8 mouse cellular contexts compared by ENCODE assay signal in the genomic region with DNA sequence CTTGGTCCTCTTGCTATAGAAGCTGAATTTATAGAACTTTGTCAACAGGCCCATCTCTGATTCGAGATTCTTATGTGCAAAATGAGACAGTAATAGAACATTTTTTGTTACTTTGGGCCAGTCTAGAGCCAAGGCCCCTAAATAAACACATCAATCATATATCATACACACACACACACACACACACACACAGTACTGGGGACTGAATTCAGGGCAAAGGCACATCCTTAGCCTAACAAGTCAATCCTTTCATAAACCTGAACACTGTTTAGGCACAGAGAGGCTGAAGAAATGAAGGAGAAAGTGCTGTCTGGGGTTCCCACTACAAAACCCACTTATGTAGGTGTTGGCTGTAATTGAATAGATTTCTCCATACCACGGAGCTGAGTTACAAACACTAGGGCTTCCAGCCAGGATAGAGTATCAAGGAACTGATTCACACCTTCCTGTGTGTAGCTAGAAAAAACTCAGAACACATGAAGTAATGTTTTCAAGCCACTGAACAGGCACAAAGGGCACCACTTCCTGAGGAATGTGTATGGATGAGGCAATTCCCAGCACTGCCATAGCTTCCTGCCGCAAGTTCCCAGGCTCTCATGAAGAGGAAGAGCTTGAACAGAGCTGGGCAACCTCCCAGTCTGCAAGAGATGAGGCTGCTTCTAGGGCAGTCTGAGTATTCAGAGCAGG. TPM values are rescaled to one million over a fixed set of nuclear protein-coding genes. Genes with fewer than 3 reads are reported as not detected.
DNase-seq lines count a peak whose midpoint lies in the region; ATAC-seq and TF ChIP-seq lines count a peak whose summit lies in the region.

No protein-coding gene starts in this region.

- ATAC-seq in forebrain, embryonic 11.5 days (replicated peaks; ENCODE audit: low FRiP score), result no peak
- ATAC-seq in intestine, postnatal 0 days, result peak; percentile 40; the same call in 1 of the 2 replicates
- no peak for ATAC-seq in erythroblast, adult 5-6 weeks (replicated peaks; ENCODE audit: low FRiP score, poor library complexity, severe bottlenecking)

- H3K4me2 ChIP-seq in forebrain, embryonic 11.5 days (ENCODE audit: low read depth, low read length, severe bottlenecking), result 0 out of 2 replicates have a peak overlapping the region, but pooled peaks have one; percentile 1
- no peak overlapping the region for H3K4me2 ChIP-seq in intestine, postnatal 0 days (replicated peaks; ENCODE audit: low read depth)

- DNase-seq in adipocyte (ENCODE audit: low spot score), result peak; percentile 97
- peak; percentile 49 for DNase-seq in forebrain, embryonic 11.5 days (ENCODE audit: low spot score)
- no peak for DNase-seq in midbrain, embryonic 10.5 days (ENCODE audit: low spot score)
- no peak for DNase-seq in cerebellum, adult 11-12 months
- DNase-seq in urinary bladder, adult 18-20 months (ENCODE audit: low spot score in 2 of 2), result no peak
- no peak for DNase-seq in left cerebral cortex, postnatal 36 days (ENCODE audit: low spot score in 2 of 2)

- no peaks in the 10 kb centered on the region for H3K9me3 ChIP-seq in forebrain, embryonic 11.5 days (ENCODE audit: control insufficient read depth, low read length)
- no peaks in the 10 kb centered on the region for H3K9me3 ChIP-seq in intestine, postnatal 0 days (ENCODE audit: control insufficient read depth)
- no peaks in the 10 kb centered on the region for H3K9me3 ChIP-seq in midbrain, embryonic 10.5 days (replicated peaks)

- intact Hi-C loops in left cerebral cortex, postnatal 36 days (cut with DNase I), result no loop called here

- no peak for TF ChIP-seq CTCF in intestine, postnatal 0 days (IDR thresholded peaks at IDR 0.05; ENCODE audit: low read depth)

- no peak overlapping the region for H3K4me3 ChIP-seq in forebrain, embryonic 11.5 days (ENCODE audit: low read depth, low read length)
- H3K4me3 ChIP-seq in intestine, postnatal 0 days (ENCODE audit: low read depth, low read length), result no peak overlapping the region
- no peak overlapping the region for H3K4me3 ChIP-seq in midbrain, embryonic 10.5 days

- H3K9ac ChIP-seq in forebrain, embryonic 11.5 days (ENCODE audit: low read length), result no peak overlapping the region
- H3K9ac ChIP-seq in intestine, postnatal 0 days (ENCODE audit: low read depth, low read length), result no peak overlapping the region

- peak overlapping the region; percentile 28; the same call in 1 of the 2 replicates for H3K27ac ChIP-seq in forebrain, embryonic 11.5 days (ENCODE audit: low read depth, low read length)
- H3K27ac ChIP-seq in intestine, postnatal 0 days (ENCODE audit: low read depth, low read length), result peak overlapping the region; percentile 71
- H3K27ac ChIP-seq in midbrain, embryonic 10.5 days (replicated peaks), result peak overlapping the region; percentile 73

- H3K27me3 ChIP-seq in forebrain, embryonic 11.5 days (ENCODE audit: control insufficient read depth, insufficient read depth, low read length), result no peaks in the 10 kb centered on the region
- H3K27me3 ChIP-seq in intestine, postnatal 0 days (replicated peaks; ENCODE audit: control insufficient read depth, insufficient read depth, low read length), result no peaks in the 10 kb centered on the region
- no peaks in the 10 kb centered on the region for H3K27me3 ChIP-seq in midbrain, embryonic 10.5 days (ENCODE audit: low read depth, poor library complexity, severe bottlenecking)

- no peaks in the 10 kb centered on the region for H3K36me3 ChIP-seq in forebrain, embryonic 11.5 days (ENCODE audit: control insufficient read depth, insufficient read depth, low read length)
- H3K36me3 ChIP-seq in intestine, postnatal 0 days (ENCODE audit: control insufficient read depth, insufficient read depth), result no peaks in the 10 kb centered on the region
- no peaks in the 10 kb centered on the region for H3K36me3 ChIP-seq in midbrain, embryonic 10.5 days

- WGBS in forebrain, embryonic 11.5 days, result 46% methylated on average over 3 of the region's 3 CpGs
- 34% methylated on average over 3 of the region's 3 CpGs for WGBS in intestine, postnatal 0 days
- 72% methylated on average over 3 of the region's 3 CpGs for WGBS in midbrain, embryonic 10.5 days

- H3K4me1 ChIP-seq in forebrain, embryonic 11.5 days (replicated peaks; ENCODE audit: control insufficient read depth, insufficient read depth, low read length), result peaks cover 11% of the 10 kb centered on the region
- H3K4me1 ChIP-seq in intestine, postnatal 0 days (replicated peaks; ENCODE audit: control insufficient read depth, insufficient read depth, low read length), result peaks cover 10% of the 10 kb centered on the region
- peaks cover 47% of the 10 kb centered on the region for H3K4me1 ChIP-seq in midbrain, embryonic 10.5 days

RNA-seq across cellular contexts. Expression of a gene that starts 13.4 kb away (rescaled TPM):
- 6.6 and 7.1 TPM in 2 replicates for polyA plus RNA-seq in forebrain, embryonic 11.5 days (2014; fragmentation: Nextera tagmentation; extraction: Ambion mirVana)
- polyA plus RNA-seq in intestine, postnatal 0 days (2015; fragmentation: Nextera tagmentation; extraction: Ambion mirVana), result 2.9 and 3.2 TPM in 2 replicates
- 5.9 and 6.4 TPM in 2 replicates for polyA plus RNA-seq in midbrain, embryonic 10.5 days (2016; fragmentation: Nextera tagmentation; extraction: Ambion mirVana)
- total RNA-seq in erythroblast, adult 5-6 weeks (2015; ENCODE audit: low replicate concordance), result 0.77 and 0.84 TPM in 2 replicates
- total RNA-seq in erythroblast, adult 5-6 weeks (2017; ENCODE audit: low replicate concordance), result 0.98 and 2.1 TPM in 2 replicates
- 1 to 10 TPM; 3.9 TPM for total RNA-seq in left cerebral cortex, postnatal 36 days (2021)

RNA-seq across cellular contexts. Expression of a gene that starts 14.4 kb away (rescaled TPM):
- 25.9 and 26.6 TPM in 2 replicates for polyA plus RNA-seq in forebrain, embryonic 11.5 days (2014; fragmentation: Nextera tagmentation; extraction: Ambion mirVana)
- polyA plus RNA-seq in intestine, postnatal 0 days (2015; fragmentation: Nextera tagmentation; extraction: Ambion mirVana), result 45.1 and 52.6 TPM in 2 replicates
- 29.2 and 35.7 TPM in 2 replicates for polyA plus RNA-seq in midbrain, embryonic 10.5 days (2016; fragmentation: Nextera tagmentation; extraction: Ambion mirVana)
- total RNA-seq in erythroblast, adult 5-6 weeks (2015; ENCODE audit: low replicate concordance), result 2.1 and 6.3 TPM in 2 replicates
- 4.2 and 16.2 TPM in 2 replicates for total RNA-seq in erythroblast, adult 5-6 weeks (2017; ENCODE audit: low replicate concordance)
- 10 to 100 TPM; 58.5 to 60.5 TPM for total RNA-seq in left cerebral cortex, postnatal 36 days (2021)

RNA-seq across cellular contexts. Expression of a gene that starts 41.1 kb away (rescaled TPM):
- polyA plus RNA-seq in forebrain, embryonic 11.5 days (2014; fragmentation: Nextera tagmentation; extraction: Ambion mirVana), result 28.0 and 29.4 TPM in 2 replicates
- 47.3 and 49.4 TPM in 2 replicates for polyA plus RNA-seq in intestine, postnatal 0 days (2015; fragmentation: Nextera tagmentation; extraction: Ambion mirVana)
- 26.2 and 28.8 TPM in 2 replicates for polyA plus RNA-seq in midbrain, embryonic 10.5 days (2016; fragmentation: Nextera tagmentation; extraction: Ambion mirVana)
- 1.5 and 1.7 TPM in 2 replicates for total RNA-seq in erythroblast, adult 5-6 weeks (2015; ENCODE audit: low replicate concordance)
- total RNA-seq in erythroblast, adult 5-6 weeks (2017; ENCODE audit: low replicate concordance), result 2.8 and 6.6 TPM in 2 replicates
- total RNA-seq in left cerebral cortex, postnatal 36 days (2021), result 10 to 100 TPM; 40.6 to 54.8 TPM

RNA-seq across cellular contexts. Expression of a gene that starts 48.8 kb away (rescaled TPM):
- polyA plus RNA-seq in forebrain, embryonic 11.5 days (2014; fragmentation: Nextera tagmentation; extraction: Ambion mirVana), result 0.28 TPM in 1 of 2 replicates, not detected in the other
- polyA plus RNA-seq in intestine, postnatal 0 days (2015; fragmentation: Nextera tagmentation; extraction: Ambion mirVana), result 4.8 and 5.4 TPM in 2 replicates
- polyA plus RNA-seq in midbrain, embryonic 10.5 days (2016; fragmentation: Nextera tagmentation; extraction: Ambion mirVana), result 0.20 TPM in 1 of 2 replicates, not detected in the other
- total RNA-seq in erythroblast, adult 5-6 weeks (2015; ENCODE audit: low replicate concordance), result 2,071 and 2,279 TPM in 2 replicates
- total RNA-seq in erythroblast, adult 5-6 weeks (2017; ENCODE audit: low replicate concordance), result 352 and 444 TPM in 2 replicates
- total RNA-seq in left cerebral cortex, postnatal 36 days (2021), result 1 to 10 TPM in 1 of 2 experiments, under 1 TPM in 1; 0.91 to 1.8 TPM

RNA-seq across cellular contexts. Expression of a gene that starts 55.1 kb away (rescaled TPM):
- polyA plus RNA-seq in forebrain, embryonic 11.5 days (2014; fragmentation: Nextera tagmentation; extraction: Ambion mirVana), result 37.7 and 45.4 TPM in 2 replicates
- polyA plus RNA-seq in intestine, postnatal 0 days (2015; fragmentation: Nextera tagmentation; extraction: Ambion mirVana), result 95.0 and 100 TPM in 2 replicates
- 39.4 and 44.3 TPM in 2 replicates for polyA plus RNA-seq in midbrain, embryonic 10.5 days (2016; fragmentation: Nextera tagmentation; extraction: Ambion mirVana)
- 8.6 and 12.3 TPM in 2 replicates for total RNA-seq in erythroblast, adult 5-6 weeks (2015; ENCODE audit: low replicate concordance)
- total RNA-seq in erythroblast, adult 5-6 weeks (2017; ENCODE audit: low replicate concordance), result 5.1 and 7.7 TPM in 2 replicates
- 100 to 1,000 TPM; 312 to 437 TPM for total RNA-seq in left cerebral cortex, postnatal 36 days (2021)

Comparison
In these comparisons a context has a peak if more than half of its experiments do, and no peak if none do; other contexts are left out.
1. DNase-seq: peak in adipocyte (single experiment) and forebrain, embryonic 11.5 days (single experiment); none in midbrain, embryonic 10.5 days (single experiment), cerebellum, adult 11-12 months (single experiment), urinary bladder, adult 18-20 months (0 of 2) and left cerebral cortex, postnatal 36 days (0 of 2).
2. Peak in every context shown above with its lines, with median percentiles within 50 percentile points of each other: H3K27ac ChIP-seq.